20 mouse cellular contexts compared by ENCODE assay signal in genomic region chr1:170800694-170801093, GRCm38 (mm10).
DNase-seq lines count a peak whose midpoint lies in the region; ATAC-seq lines count a peak whose summit lies in the region.
"Had no signal": no experiment of that assay in that cellular context is flagged by ENCODE, and none has a peak within 500 bp of the region (broad histone marks: within the 10 kb centered on the region; RNA-seq: fewer than 3 reads in every experiment).

No protein-coding gene starts in this region.

- no peaks in the 10 kb centered on the region for H3K9me3 ChIP-seq in midbrain, embryonic 16.5 days (replicated peaks; ENCODE audit: control insufficient read depth, low read length, poor library complexity, severe bottlenecking)
- H3K9me3 ChIP-seq: embryonic facial prominence, embryonic 15.5 days; forebrain, embryonic 15.5 days; heart, embryonic 12.5 days; hindbrain, embryonic 10.5 days; hindbrain, embryonic 15.5 days had no signal

- no peak overlapping the region for H3K27ac ChIP-seq in midbrain, embryonic 16.5 days (ENCODE audit: low read length)
- H3K27ac ChIP-seq: embryonic facial prominence, embryonic 15.5 days; forebrain, embryonic 15.5 days; heart, adult 2 months; hindbrain, embryonic 10.5 days; hindbrain, embryonic 15.5 days had no signal

- no peaks in the 10 kb centered on the region for H3K27me3 ChIP-seq in midbrain, embryonic 16.5 days (ENCODE audit: control insufficient read depth, insufficient read depth, low read depth, low read length)
- H3K27me3 ChIP-seq: embryonic facial prominence, embryonic 15.5 days; forebrain, embryonic 15.5 days; heart, embryonic 12.5 days; hindbrain, embryonic 15.5 days had no signal

- no peaks in the 10 kb centered on the region for H3K4me1 ChIP-seq in midbrain, embryonic 16.5 days (ENCODE audit: control insufficient read depth, insufficient read depth, low read length)
- H3K4me1 ChIP-seq: embryonic facial prominence, embryonic 15.5 days; forebrain, embryonic 15.5 days; hindbrain, embryonic 15.5 days had no signal

- DNase-seq in CD4-positive, CD25-positive, alpha-beta regulatory T cell, adult 2 months (ENCODE audit: low read depth, low spot score) = peak; percentile 5
- peak; percentile 24 for DNase-seq in thymus, postnatal 14 days
- no peak for DNase-seq in thymus, postnatal 36 days
- DNase-seq in induced T-regulatory cell, adult 2 months (ENCODE audit: low read depth) = peak; percentile 6
- peak; percentile 18 for DNase-seq in thymus, postnatal 4 days
- no peak for DNase-seq in lung, postnatal 10 days
- DNase-seq: adrenal gland, adult 8-10 months; adrenal gland, postnatal 36 days; cerebellum, adult 2 months; cerebellum, postnatal 10 days; gastrocnemius, postnatal 36 days; heart, adult 2 months had no signal

- no peak for ATAC-seq in CD4-positive, CD25-positive, alpha-beta regulatory T cell, adult 4 months
- no peak for ATAC-seq in midbrain, embryonic 16.5 days
- ATAC-seq: forebrain, embryonic 15.5 days had no signal

- WGBS in midbrain, embryonic 16.5 days = 75% methylated on average over 3 of the region's 3 CpGs

- no peak overlapping the region for H3K9ac ChIP-seq in midbrain, embryonic 16.5 days (ENCODE audit: low read depth, low read length)
- H3K9ac ChIP-seq: embryonic facial prominence, embryonic 15.5 days; forebrain, embryonic 15.5 days; heart, embryonic 12.5 days; hindbrain, embryonic 15.5 days had no signal

- 0 out of 2 replicates have a peak, but pooled peaks cover 2% of the 10 kb centered on the region for H3K36me3 ChIP-seq in midbrain, embryonic 16.5 days (ENCODE audit: control insufficient read depth, insufficient read depth, low read length)
- H3K36me3 ChIP-seq: embryonic facial prominence, embryonic 15.5 days had no signal

- H3K4me3 ChIP-seq in midbrain, embryonic 16.5 days (ENCODE audit: low read depth, low read length) = no peak overlapping the region
- H3K4me3 ChIP-seq: embryonic facial prominence, embryonic 15.5 days; erythroblast, embryonic 14.5 days; forebrain, embryonic 15.5 days; heart, adult 2 months; heart, embryonic 12.5 days; hindbrain, embryonic 10.5 days; hindbrain, embryonic 15.5 days had no signal

- H3K4me2 ChIP-seq in midbrain, embryonic 16.5 days (ENCODE audit: low read length) = no peak overlapping the region
- H3K4me2 ChIP-seq: embryonic facial prominence, embryonic 15.5 days; forebrain, embryonic 15.5 days; heart, embryonic 12.5 days; hindbrain, embryonic 15.5 days had no signal

Comparison
In these comparisons a context has a peak if more than half of its experiments do, and no peak if none do; other contexts are left out.
1. DNase-seq: peak in CD4-positive, CD25-positive, alpha-beta regulatory T cell, adult 2 months (single experiment), thymus, postnatal 14 days (single experiment), induced T-regulatory cell, adult 2 months (single experiment) and thymus, postnatal 4 days (single experiment); none in thymus, postnatal 36 days (0 of 2) and lung, postnatal 10 days (single experiment).